Mouse (Mus musculus) ES-E14 (cell line): ENCODE results near the gene Kif26b.

Experiments
- CHD2 ChIP-seq: IDR thresholded peaks from 2 replicates; pipeline ENCODE4 v1.6.1; 2014; ENCODE audit warnings: mild to moderate bottlenecking, low read depth, low read length, inconsistent platforms
- MAFK ChIP-seq: IDR thresholded peaks from 2 replicates; pipeline ENCODE4 v1.6.1; 2014; ENCODE audit warnings: mild to moderate bottlenecking, low read depth, low read length, inconsistent platforms; ENCODE audit not compliant: insufficient read depth
- ZC3H11A ChIP-seq: IDR thresholded peaks from 2 replicates; pipeline ENCODE4 v1.6.1; 2012; ENCODE audit warnings: low read depth, mild to moderate bottlenecking, inconsistent platforms, low read length, borderline replicate concordance
- ZNF384 ChIP-seq: IDR thresholded peaks from 2 replicates; pipeline ENCODE4 v1.6.1; 2012; ENCODE audit warnings: low read depth, low read length, inconsistent platforms

DNA sequence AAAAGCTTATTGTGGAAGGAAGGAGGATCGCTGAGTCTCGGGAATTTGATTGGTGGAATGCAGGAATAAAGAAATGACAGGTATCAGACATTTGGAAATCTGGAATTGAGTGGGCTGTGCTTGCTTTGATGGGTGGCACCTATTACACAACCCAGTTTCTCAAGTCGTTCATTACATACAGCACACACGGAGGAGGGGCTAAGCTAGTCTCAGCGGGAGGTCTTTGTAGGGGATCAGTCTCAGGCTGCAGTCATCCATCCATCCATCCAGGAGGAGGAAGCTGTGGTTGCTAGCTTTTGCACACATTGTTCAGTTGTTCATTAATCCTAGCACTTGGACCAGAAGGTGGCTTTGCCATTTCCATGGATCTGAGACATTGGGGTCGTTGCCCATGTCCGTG, 137.6 kb downstream of the Kif26b start:
- TF ChIP-seq CHD2 (no peak), ZC3H11A (no peak), MAFK (no peak), ZNF384 (no peak)
